Mouse (Mus musculus) limb, embryonic 12.5 days (tissue): Measurements from ENCODE around the gene Olfr444. TPM values are rescaled to one million over a fixed set of nuclear protein-coding genes. Genes with fewer than 3 reads are reported as not detected.

ENCODE experiments used
- ATAC-seq: fragments of 200-750 bp; cut with Nextera tagmentation; 2 replicates; pipeline ENCODE4 v1.8.0; 2017; ENCODE audit warnings: low read depth, moderate TSS enrichment; ENCODE audit not compliant: insufficient number of reproducible peaks, insufficient read depth, low FRiP score, low TSS enrichment
- H3K27ac ChIP-seq: fragments of 300-500 bp; sonication (generic); 2 replicates; pipeline ENCODE4 v1.5.1; 2016; ENCODE audit warnings: mild to moderate bottlenecking, moderate library complexity
- H3K27me3 ChIP-seq: fragments of 300-500 bp; sonication (generic); 2 replicates; pipeline ENCODE4 v1.6.1; 2016; ENCODE audit warnings: mild to moderate bottlenecking, moderate library complexity
- H3K36me3 ChIP-seq: fragments of 300-500 bp; sonication (generic); 2 replicates; pipeline ENCODE4 v1.6.1; 2016; ENCODE audit warnings: mild to moderate bottlenecking, moderate library complexity
- H3K4me1 ChIP-seq: fragments of 300-500 bp; sonication (generic); replicated peaks from 2 replicates; pipeline ENCODE4 v1.6.1; 2016
- H3K4me2 ChIP-seq: fragments of 300-500 bp; sonication (generic); 2 replicates; pipeline ENCODE4 v1.6.1; 2016; ENCODE audit warnings: mild to moderate bottlenecking, moderate library complexity
- H3K4me3 ChIP-seq: fragments of 300-500 bp; sonication (generic); replicated peaks from 2 replicates; pipeline ENCODE4 v1.5.1; 2016; ENCODE audit warnings: mild to moderate bottlenecking
- H3K9ac ChIP-seq: fragments of 300-500 bp; sonication (generic); replicated peaks from 2 replicates; pipeline ENCODE4 v1.6.1; 2016; ENCODE audit warnings: mild to moderate bottlenecking, moderate library complexity
- H3K9me3 ChIP-seq: fragments of 300-500 bp; sonication (generic); 2 replicates; pipeline ENCODE4 v1.6.1; 2016; ENCODE audit warnings: mild to moderate bottlenecking, moderate library complexity
- WGBS: fragments of 180-500 bp; shearing (Covaris S2); methylation state at CpG from one replicate; pipeline ENCODE4 v1.1.7; 2016; 5-methylcytosine and 5-hydroxymethylcytosine counted together
- polyA plus RNA-seq: library from polyadenylated mRNA; unstranded; fragments of >200 nt; fragmentation: Nextera tagmentation; extraction: Ambion mirVana; gene quantifications from 2 replicates; pipeline ENCODE4 v1.2.1, GENCODE M21; 2016

Gene Olfr444
- polyA plus RNA-seq, result not detected in 2 replicates

DNA sequence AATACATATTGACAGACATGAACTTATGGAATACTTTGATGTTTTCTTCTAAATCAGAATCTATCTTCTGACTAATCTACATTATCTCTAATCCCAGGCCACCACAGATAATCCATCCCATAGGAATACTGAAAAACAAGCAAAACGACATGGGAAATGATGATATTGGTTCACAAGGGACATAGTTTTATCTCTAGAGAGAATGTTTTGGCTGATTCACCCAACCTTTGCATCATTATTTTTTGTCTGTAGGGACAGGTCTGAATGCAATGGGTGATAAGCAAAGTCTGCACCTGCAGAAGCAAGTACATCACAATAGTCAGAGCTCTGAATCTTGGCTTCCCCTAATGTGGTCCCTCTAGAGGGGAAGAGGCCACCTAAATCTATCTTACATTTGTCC lies at the start of gene Olfr444:
TSS of gene Olfr444 (plus strand) at position 301 of the 400 bp plus-strand sequence.
- H3K27ac ChIP-seq, result no peak within 1 kb of the TSS
- no peak for ATAC-seq
- H3K9ac ChIP-seq, result no peak within 1 kb of the TSS
- H3K4me1 ChIP-seq, result no peaks in the 10 kb centered on the region
- H3K4me3 ChIP-seq, result no peak within 1 kb of the TSS
- no peaks in the 10 kb centered on the region for H3K27me3 ChIP-seq
- no peak within 1 kb of the TSS for H3K4me2 ChIP-seq
- no peaks in the 10 kb centered on the region for H3K36me3 ChIP-seq
- no peaks in the 10 kb centered on the region for H3K9me3 ChIP-seq
- 79% methylated on average over 1 of the region's 1 CpGs for WGBS

DNA sequence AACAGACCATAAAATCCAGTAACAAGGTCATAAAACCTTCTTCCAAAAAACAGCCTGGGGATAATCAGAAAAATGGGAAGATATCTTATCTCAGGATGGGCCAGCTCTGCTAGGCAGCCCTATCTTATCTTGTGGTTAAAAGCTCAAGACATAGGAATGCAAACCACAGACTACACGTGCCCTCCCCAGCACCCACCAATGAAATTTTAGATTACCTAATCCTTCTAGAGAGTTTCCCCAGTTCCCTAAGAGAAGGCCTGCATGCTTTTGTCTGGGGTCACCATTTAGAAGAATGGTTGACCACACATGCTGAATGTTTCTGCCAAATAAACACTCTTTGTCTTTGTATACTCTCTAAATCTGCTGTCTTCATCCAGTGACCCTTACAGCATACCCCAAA lies 48.5 kb upstream of the Olfr444 start:
- ATAC-seq, result no peak
- Histone ChIP-seq H3K9ac (no peak overlapping the region), H3K27me3 (no peaks in the 10 kb centered on the region), H3K4me2 (no peak overlapping the region), H3K27ac (no peak overlapping the region), H3K4me1 (no peaks in the 10 kb centered on the region), H3K36me3 (no peaks in the 10 kb centered on the region), H3K9me3 (no peaks in the 10 kb centered on the region), H3K4me3 (no peak overlapping the region)
- WGBS, result 50% methylated on average over 1 of the region's 1 CpGs

DNA sequence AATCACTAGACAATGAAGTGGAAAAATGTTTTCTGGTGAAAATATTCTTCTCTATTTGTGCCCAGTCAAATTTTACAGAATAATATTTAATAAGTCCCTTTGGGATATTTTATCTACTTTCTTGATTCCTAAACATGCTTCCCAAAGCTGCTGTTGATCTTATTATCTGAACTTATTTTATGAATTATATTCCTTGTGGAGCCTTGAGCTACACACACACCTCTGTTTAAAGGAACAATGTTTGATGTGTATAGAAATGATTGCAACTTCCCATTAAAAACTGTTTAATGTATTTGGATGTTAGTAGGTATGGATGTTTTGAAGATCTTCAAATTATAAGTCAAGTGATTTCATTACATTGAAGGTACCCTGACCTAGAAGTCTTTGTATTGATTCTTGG lies 40.3 kb upstream of the Olfr444 start, which contains the start of gene Olfr447:
TSS of gene Olfr447 (plus strand) at position 301 of the 400 bp plus-strand sequence.
- no peaks in the 10 kb centered on the region for H3K36me3 ChIP-seq
- no peak within 1 kb of the TSS for H3K4me2 ChIP-seq
- H3K4me3 ChIP-seq, result no peak within 1 kb of the TSS
- no peaks in the 10 kb centered on the region for H3K9me3 ChIP-seq
- no peak within 1 kb of the TSS for H3K9ac ChIP-seq
- ATAC-seq, result no peak
- no peak within 1 kb of the TSS for H3K27ac ChIP-seq
- H3K27me3 ChIP-seq, result no peaks in the 10 kb centered on the region
- no peaks in the 10 kb centered on the region for H3K4me1 ChIP-seq

DNA sequence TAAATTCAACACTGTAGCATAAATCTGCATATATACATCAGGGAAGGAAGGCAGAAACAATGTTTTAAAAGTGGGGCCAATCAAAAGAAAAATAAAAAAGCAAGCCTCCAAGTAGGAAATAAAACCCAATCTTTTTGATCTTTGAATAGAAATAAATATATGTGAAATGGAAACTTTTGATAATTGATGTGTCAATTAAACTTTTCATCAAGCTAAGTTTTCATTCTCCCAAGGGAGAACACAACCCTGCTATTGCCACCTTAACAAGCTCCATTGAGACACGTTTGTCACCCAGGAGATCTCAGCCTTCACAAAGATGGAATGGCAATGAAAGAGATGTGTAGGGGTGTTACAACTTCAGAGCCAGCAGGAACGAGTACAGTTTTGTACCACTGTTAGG lies 27.8 kb upstream of the Olfr444 start, which contains the start of gene Olfr446:
TSS of gene Olfr446 (plus strand) at position 301 of the 400 bp plus-strand sequence.
- 73% methylated on average over 2 of the region's 2 CpGs for WGBS
- Histone ChIP-seq H3K36me3 (no peaks in the 10 kb centered on the region), H3K9me3 (no peaks in the 10 kb centered on the region), H3K4me3 (no peak within 1 kb of the TSS), H3K9ac (no peak within 1 kb of the TSS), H3K27ac (no peak within 1 kb of the TSS), H3K4me2 (no peak within 1 kb of the TSS), H3K4me1 (no peaks in the 10 kb centered on the region), H3K27me3 (no peaks in the 10 kb centered on the region)
- no peak for ATAC-seq

DNA sequence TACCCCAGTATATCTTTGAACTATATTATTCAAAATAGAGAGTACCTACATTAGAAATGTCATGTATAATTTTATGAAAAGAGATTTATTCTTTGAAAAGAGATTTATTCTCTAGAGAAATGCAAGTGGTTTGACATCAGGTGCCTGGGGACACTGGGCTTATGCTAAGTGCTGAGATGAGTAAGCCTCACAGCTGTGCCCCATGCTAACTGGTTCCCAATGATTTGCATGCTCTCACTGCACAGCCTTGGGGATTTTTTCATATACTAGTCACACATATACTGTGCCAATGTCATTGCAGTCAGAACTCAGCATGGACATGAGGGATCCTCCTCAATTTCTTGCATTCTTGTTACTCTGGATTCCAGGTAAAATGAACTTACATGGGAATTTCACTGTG lies 31.5 kb downstream of the Olfr444 start:
- Histone ChIP-seq H3K27me3 (no peaks in the 10 kb centered on the region), H3K9ac (no peak overlapping the region), H3K4me2 (no peak overlapping the region), H3K4me3 (no peak overlapping the region), H3K27ac (no peak overlapping the region), H3K9me3 (no peaks in the 10 kb centered on the region), H3K4me1 (no peaks in the 10 kb centered on the region), H3K36me3 (no peaks in the 10 kb centered on the region)
- no peak for ATAC-seq

Other genes starting within 250 kb of the Olfr444 start
- 93.3 and 93.4 TPM in 2 replicates for gene Tcaf1, start 239.0 kb upstream of the Olfr444 start, polyA plus RNA-seq
- not detected in 2 replicates for gene Olfr453, start 209.7 kb upstream of the Olfr444 start, polyA plus RNA-seq
- gene Olfr38, start 192.7 kb upstream of the Olfr444 start, polyA plus RNA-seq, result not detected in 2 replicates
- not detected in 2 replicates for gene Olfr452, start 164.0 kb upstream of the Olfr444 start, polyA plus RNA-seq
- gene Olfr450, start 137.1 kb upstream of the Olfr444 start, polyA plus RNA-seq, result not detected in 2 replicates
- not detected in 2 replicates for gene Olfr449, start 114.7 kb upstream of the Olfr444 start, polyA plus RNA-seq
- gene Olfr448, start 58.6 kb upstream of the Olfr444 start, polyA plus RNA-seq, result not detected in 2 replicates
- not detected in 2 replicates for gene Olfr447, start 40.2 kb upstream of the Olfr444 start, polyA plus RNA-seq
- gene Olfr446, start 27.7 kb upstream of the Olfr444 start, polyA plus RNA-seq, result not detected in 2 replicates
- gene Olfr441, start 157.3 kb downstream of the Olfr444 start, polyA plus RNA-seq, result not detected in 2 replicates
- not detected in 2 replicates for gene Olfr237-ps1, start 197.5 kb downstream of the Olfr444 start, polyA plus RNA-seq
- not detected in 2 replicates for gene Olfr437, start 214.2 kb downstream of the Olfr444 start, polyA plus RNA-seq
- gene Olfr13, start 223.1 kb downstream of the Olfr444 start, polyA plus RNA-seq, result not detected in 2 replicates
- not detected in 2 replicates for gene Olfr435, start 248.1 kb downstream of the Olfr444 start, polyA plus RNA-seq